Mouse (Mus musculus) midbrain, embryonic 15.5 days (tissue): ENCODE measurements around the gene Gtsf1l. TPM values are rescaled to one million over a fixed set of nuclear protein-coding genes. Genes with fewer than 3 reads are reported as not detected.

Experiments used
- ATAC-seq: fragments of 200-750 bp; cut with Nextera tagmentation; replicated peaks from 2 replicates; pipeline ENCODE4 v1.8.0; 2017; ENCODE audit warnings: moderate TSS enrichment
- H3K27ac ChIP-seq: fragments of 300-500 bp; sonication (generic); 2 replicates; pipeline ENCODE4 v1.5.1; 2015; ENCODE audit warnings: mild to moderate bottlenecking, inconsistent platforms
- H3K27me3 ChIP-seq: fragments of 300-500 bp; sonication (generic); replicated peaks from 2 replicates; pipeline ENCODE4 v1.6.1; 2015; ENCODE audit warnings: inconsistent platforms
- H3K36me3 ChIP-seq: fragments of 300-500 bp; sonication (generic); replicated peaks from 2 replicates; pipeline ENCODE4 v1.6.1; 2015; ENCODE audit warnings: inconsistent platforms
- H3K4me1 ChIP-seq: fragments of 300-500 bp; sonication (generic); 2 replicates; pipeline ENCODE4 v1.6.1; 2015; ENCODE audit warnings: inconsistent platforms
- H3K4me2 ChIP-seq: fragments of 300-500 bp; sonication (generic); 2 replicates; pipeline ENCODE4 v1.6.1; 2015; ENCODE audit warnings: inconsistent platforms, mild to moderate bottlenecking, moderate library complexity
- H3K4me3 ChIP-seq: fragments of 300-500 bp; sonication (generic); 2 replicates; pipeline ENCODE4 v1.5.1; 2015; ENCODE audit warnings: mild to moderate bottlenecking, inconsistent platforms
- H3K9ac ChIP-seq: fragments of 300-500 bp; sonication (generic); 2 replicates; pipeline ENCODE4 v1.6.1; 2015; ENCODE audit warnings: mild to moderate bottlenecking, inconsistent platforms
- H3K9me3 ChIP-seq: fragments of 300-500 bp; sonication (generic); 2 replicates; pipeline ENCODE4 v1.6.1; 2016; ENCODE audit warnings: inconsistent platforms
- WGBS: fragments of 180-500 bp; shearing (Covaris S2); methylation state at CpG from one replicate; pipeline ENCODE4 v1.1.7; 2015; ENCODE audit warnings: mixed read lengths; 5-methylcytosine and 5-hydroxymethylcytosine counted together
- polyA plus RNA-seq: library from polyadenylated mRNA; unstranded; fragments of >200 nt; fragmentation: Nextera tagmentation; extraction: Ambion mirVana; gene quantifications from 2 replicates; pipeline ENCODE4 v1.2.1, GENCODE M21; 2015

Gene Gtsf1l
- not detected in 2 replicates for polyA plus RNA-seq

GRCm38 (mm10) chr2:163087728-163088127 is at the start of gene Gtsf1l:
TSS of gene Gtsf1l (minus strand) at chr2:163087855.
- Histone ChIP-seq H3K4me2 (no peak within 1 kb of the TSS), H3K27me3 (no peaks in the 10 kb centered on the region), H3K4me1 (no peaks in the 10 kb centered on the region), H3K9me3 (no peaks in the 10 kb centered on the region), H3K4me3 (no peak within 1 kb of the TSS), H3K27ac (no peak within 1 kb of the TSS), H3K9ac (no peak within 1 kb of the TSS), H3K36me3 (no peaks in the 10 kb centered on the region)
- no peak for ATAC-seq
- 87% methylated on average over 9 of the region's 9 CpGs for WGBS

DNA sequence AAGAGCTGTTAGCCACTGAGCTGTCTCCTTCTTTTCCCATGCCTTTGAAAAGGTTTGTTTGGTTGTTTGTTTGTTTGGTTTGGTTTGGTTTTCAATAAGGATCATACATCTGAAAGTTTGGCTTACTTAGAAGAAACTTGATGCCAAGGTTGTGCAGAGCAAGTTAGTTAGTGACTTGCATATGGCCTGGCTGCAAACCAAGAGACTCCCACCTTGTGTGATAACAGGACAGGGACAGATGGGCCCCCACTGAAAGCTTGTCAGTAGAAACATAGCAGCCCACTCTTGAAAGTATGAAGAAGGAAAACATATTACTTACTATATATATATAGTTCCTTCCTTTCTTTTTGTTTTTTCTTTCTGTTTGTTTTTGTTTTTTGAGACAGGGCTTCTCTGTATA is 49.3 kb upstream of the Gtsf1l start:
- no peak overlapping the region for H3K4me2 ChIP-seq
- H3K9me3 ChIP-seq: no peaks in the 10 kb centered on the region
- H3K4me1 ChIP-seq: no peaks in the 10 kb centered on the region
- H3K9ac ChIP-seq: no peak overlapping the region
- no peaks in the 10 kb centered on the region for H3K27me3 ChIP-seq
- H3K4me3 ChIP-seq: no peak overlapping the region
- no peak overlapping the region for H3K27ac ChIP-seq
- H3K36me3 ChIP-seq: no peaks in the 10 kb centered on the region
- ATAC-seq: no peak

GRCm38 (mm10) chr2:163135931-163136330 is 48.3 kb upstream of the Gtsf1l start:
- no peak for ATAC-seq
- H3K27ac ChIP-seq: no peak overlapping the region
- H3K4me1 ChIP-seq: no peaks in the 10 kb centered on the region
- no peak overlapping the region for H3K4me2 ChIP-seq
- H3K9ac ChIP-seq: no peak overlapping the region
- no peaks in the 10 kb centered on the region for H3K27me3 ChIP-seq
- no peaks in the 10 kb centered on the region for H3K9me3 ChIP-seq
- H3K36me3 ChIP-seq: no peaks in the 10 kb centered on the region
- no peak overlapping the region for H3K4me3 ChIP-seq
- 75% methylated on average over 6 of the region's 6 CpGs for WGBS

GRCm38 (mm10) chr2:163132314-163132713 is 44.7 kb upstream of the Gtsf1l start:
- no peaks in the 10 kb centered on the region for H3K36me3 ChIP-seq
- no peaks in the 10 kb centered on the region for H3K4me1 ChIP-seq
- no peak overlapping the region for H3K4me2 ChIP-seq
- no peak overlapping the region for H3K4me3 ChIP-seq
- no peak for ATAC-seq
- H3K9ac ChIP-seq: no peak overlapping the region
- no peak overlapping the region for H3K27ac ChIP-seq
- WGBS: 88% methylated on average over 5 of the region's 5 CpGs
- no peaks in the 10 kb centered on the region for H3K27me3 ChIP-seq
- H3K9me3 ChIP-seq: no peaks in the 10 kb centered on the region

- no peak for ATAC-seq
- Histone ChIP-seq H3K27me3 (no peaks in the 10 kb centered on the region), H3K4me2 (no peak overlapping the region), H3K4me1 (no peaks in the 10 kb centered on the region), H3K9me3 (no peaks in the 10 kb centered on the region), H3K27ac (no peak overlapping the region), H3K36me3 (no peaks in the 10 kb centered on the region), H3K9ac (no peak overlapping the region), H3K4me3 (no peak overlapping the region)
- 80% methylated on average over 5 of the region's 5 CpGs for WGBS
Observed at GRCm38 (mm10) chr2:163130837-163131236, 43.2 kb upstream of the Gtsf1l start.

DNA sequence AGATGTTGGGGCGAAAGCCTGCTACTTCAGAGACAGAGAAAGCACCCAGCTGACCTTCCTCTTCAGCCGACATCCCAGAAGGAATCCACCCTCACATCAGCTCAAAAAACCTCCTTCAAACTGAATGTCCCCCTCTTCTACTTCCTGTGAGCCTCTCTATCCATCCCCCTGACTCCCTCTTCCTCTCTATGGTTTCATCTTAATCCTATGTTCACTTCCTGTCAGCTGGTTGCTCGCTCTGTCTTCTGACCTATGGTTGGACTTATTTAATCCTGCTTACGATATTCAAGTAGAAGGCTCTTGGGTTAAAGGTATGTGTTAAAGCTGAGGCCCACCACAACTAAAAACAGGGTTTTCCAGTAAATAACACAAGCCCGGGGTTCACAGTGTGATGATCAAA is 35.8 kb upstream of the Gtsf1l start:
- Histone ChIP-seq H3K4me2 (no peak overlapping the region), H3K4me1 (peaks cover 19% of the 10 kb centered on the region), H3K9ac (no peak overlapping the region), H3K4me3 (no peak overlapping the region), H3K9me3 (no peaks in the 10 kb centered on the region), H3K27ac (no peak overlapping the region), H3K36me3 (no peaks in the 10 kb centered on the region), H3K27me3 (no peaks in the 10 kb centered on the region)
- WGBS: 90% methylated on average over 5 of the region's 5 CpGs
- ATAC-seq: no peak

GRCm38 (mm10) chr2:163122319-163122718 is 34.7 kb upstream of the Gtsf1l start:
- Histone ChIP-seq H3K4me3 (no peak overlapping the region), H3K4me1 (peaks cover 19% of the 10 kb centered on the region), H3K27me3 (no peaks in the 10 kb centered on the region), H3K4me2 (peak overlapping the region; percentile 27), H3K27ac (peak overlapping the region; percentile 35), H3K36me3 (no peaks in the 10 kb centered on the region), H3K9ac (no peak overlapping the region), H3K9me3 (no peaks in the 10 kb centered on the region)
- WGBS: 17% methylated on average over 9 of the region's 9 CpGs
- peak; percentile 95 for ATAC-seq

- no peak for ATAC-seq
- 91% methylated on average over 3 of the region's 3 CpGs for WGBS
- Histone ChIP-seq H3K9ac (no peak overlapping the region), H3K4me3 (no peak overlapping the region), H3K27me3 (no peaks in the 10 kb centered on the region), H3K4me1 (peaks cover 19% of the 10 kb centered on the region), H3K27ac (no peak overlapping the region), H3K9me3 (no peaks in the 10 kb centered on the region), H3K36me3 (no peaks in the 10 kb centered on the region), H3K4me2 (no peak overlapping the region)
Observed at GRCm38 (mm10) chr2:163121353-163121660, 33.7 kb upstream of the Gtsf1l start.

GRCm38 (mm10) chr2:163120626-163121352 is 33.1 kb upstream of the Gtsf1l start:
- H3K4me3 ChIP-seq: no peak overlapping the region
- ATAC-seq: no peak
- peaks cover 19% of the 10 kb centered on the region for H3K4me1 ChIP-seq
- no peaks in the 10 kb centered on the region for H3K9me3 ChIP-seq
- no peaks in the 10 kb centered on the region for H3K36me3 ChIP-seq
- no peak overlapping the region for H3K27ac ChIP-seq
- H3K4me2 ChIP-seq: no peak overlapping the region
- WGBS: 62% methylated on average over 15 of the region's 15 CpGs
- no peak overlapping the region for H3K9ac ChIP-seq
- H3K27me3 ChIP-seq: no peaks in the 10 kb centered on the region

GRCm38 (mm10) chr2:163111413-163112201 is 24.0 kb upstream of the Gtsf1l start:
- H3K9ac ChIP-seq: no peak overlapping the region; the same call in 1 of the 2 replicates
- ATAC-seq: peak; percentile 72
- 10% methylated on average over 16 of the region's 16 CpGs for WGBS

GRCm38 (mm10) chr2:163110706-163111105 is 23.1 kb upstream of the Gtsf1l start:
- no peak overlapping the region for H3K4me3 ChIP-seq
- H3K36me3 ChIP-seq: no peaks in the 10 kb centered on the region
- no peak for ATAC-seq
- WGBS: 100% methylated on average over 1 of the region's 1 CpGs
- H3K4me2 ChIP-seq: no peak overlapping the region
- no peaks in the 10 kb centered on the region for H3K9me3 ChIP-seq
- H3K4me1 ChIP-seq: peaks cover 37% of the 10 kb centered on the region
- H3K9ac ChIP-seq: no peak overlapping the region
- no peaks in the 10 kb centered on the region for H3K27me3 ChIP-seq
- peak overlapping the region; percentile 93 for H3K27ac ChIP-seq

More at GRCm38 (mm10) chr2:163111413-163112201, 24.0 kb upstream of the Gtsf1l start:
- no peak overlapping the region for H3K4me3 ChIP-seq
- peaks cover 37% of the 10 kb centered on the region for H3K4me1 ChIP-seq
- no peaks in the 10 kb centered on the region for H3K36me3 ChIP-seq
- H3K4me2 ChIP-seq: peak overlapping the region; percentile 38
- H3K9me3 ChIP-seq: no peaks in the 10 kb centered on the region
- H3K27me3 ChIP-seq: no peaks in the 10 kb centered on the region
- peak overlapping the region; percentile 93 for H3K27ac ChIP-seq

DNA sequence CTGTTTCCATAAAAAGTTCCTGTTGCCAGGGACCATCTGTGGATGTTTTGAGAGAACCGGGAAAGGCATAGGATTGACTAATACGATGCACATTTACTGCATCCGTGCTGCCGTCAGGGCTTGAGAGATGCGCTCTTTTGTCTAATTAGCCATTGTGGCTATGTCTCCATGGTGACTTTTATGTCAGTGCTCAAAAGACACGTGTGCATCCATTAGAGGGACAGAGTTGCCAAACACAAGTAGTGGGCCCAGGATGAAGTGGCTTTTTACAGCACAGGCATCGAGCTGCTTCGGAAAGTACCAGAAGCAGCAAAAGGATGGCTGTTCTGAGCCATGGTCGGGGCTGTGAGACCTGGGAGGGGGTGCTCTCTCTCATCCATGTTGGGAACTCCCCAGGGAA is 20.7 kb upstream of the Gtsf1l start:
- ATAC-seq: no peak
- Histone ChIP-seq H3K4me1 (peaks cover 39% of the 10 kb centered on the region), H3K27ac (peak overlapping the region; percentile 40; the same call in 1 of the 2 replicates), H3K36me3 (no peaks in the 10 kb centered on the region), H3K4me3 (no peak overlapping the region), H3K9ac (no peak overlapping the region), H3K27me3 (no peaks in the 10 kb centered on the region), H3K9me3 (no peaks in the 10 kb centered on the region), H3K4me2 (no peak overlapping the region)
- 31% methylated on average over 9 of the region's 9 CpGs for WGBS
